In the genomic region with DNA sequence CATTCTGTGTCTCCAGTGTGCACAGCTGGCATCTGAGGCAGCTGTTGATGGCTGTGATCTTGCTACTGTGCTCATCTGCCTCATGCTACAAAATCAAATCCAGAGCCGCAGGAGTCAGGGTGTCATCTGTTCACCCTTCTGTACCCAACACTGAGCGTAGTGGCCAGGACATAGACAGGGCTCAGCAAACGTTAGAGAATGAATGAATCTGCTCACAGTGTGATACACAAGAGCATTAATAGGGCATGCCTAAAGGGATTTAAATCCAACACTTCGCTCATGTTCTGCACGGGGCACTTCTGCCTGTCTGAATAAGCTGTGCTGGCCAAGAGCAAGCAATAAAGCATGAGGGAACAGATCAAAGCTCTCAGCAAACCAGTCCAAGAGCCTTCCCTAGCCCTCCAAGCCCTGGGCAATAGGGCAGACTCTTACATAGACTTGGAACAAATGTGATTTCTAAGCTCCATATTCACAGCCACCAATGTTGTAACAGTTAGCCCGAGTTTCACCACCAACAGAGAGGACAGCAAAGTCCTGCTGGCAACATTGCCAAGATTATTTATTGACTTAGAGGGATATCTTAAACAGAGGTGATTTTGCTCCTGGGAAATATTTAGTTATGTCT, we compare ENCODE assay signal across 12 mouse cellular contexts.
DNase-seq lines count a peak whose midpoint lies in the region.
"Had no signal": no experiment of that assay in that cellular context is flagged by ENCODE, and none has a peak within 500 bp of the region (broad histone marks: within the 10 kb centered on the region; RNA-seq: fewer than 3 reads in every experiment).

No protein-coding gene starts in this region.

- peak; percentile 3 for DNase-seq in adrenal gland, adult 8-10 months
- DNase-seq in adrenal gland, postnatal 4 days (ENCODE audit: low spot score in 2 of 2) = no peak
- peak; percentile 40 for DNase-seq in kidney, adult 9 months
- DNase-seq in kidney, postnatal 4 days = no peak
- peak; percentile 9 for DNase-seq in retina, embryonic 14.5 days (ENCODE audit: low spot score)
- no peak for DNase-seq in retina, postnatal 1 day
- no peak for DNase-seq in layer of hippocampus, adult 18-20 months (ENCODE audit: low spot score in 2 of 2)
- DNase-seq in spleen, postnatal 14 days (ENCODE audit: low spot score in 2 of 2) = no peak
- DNase-seq: cerebellum, adult 9-11 months; layer of hippocampus, adult 9-11 months; liver; thymus, postnatal 36 days had no signal

Comparison
In these comparisons a context has a peak if more than half of its experiments do, and no peak if none do; other contexts are left out.
1. DNase-seq: peak in adrenal gland, adult 8-10 months (single experiment), kidney, adult 9 months (single experiment) and retina, embryonic 14.5 days (single experiment); none in adrenal gland, postnatal 4 days (0 of 2), kidney, postnatal 4 days (0 of 2), retina, postnatal 1 day (single experiment), layer of hippocampus, adult 18-20 months (0 of 2) and spleen, postnatal 14 days (0 of 2).